Mouse (Mus musculus): ENCODE measurements at regions not wholly inside any gene's neighbourhood (a gene's known extent, or its start where the extent isn't known, plus 50 kb on each side); places are given as distances from the start of the nearest gene placed in this dataset.

DNA sequence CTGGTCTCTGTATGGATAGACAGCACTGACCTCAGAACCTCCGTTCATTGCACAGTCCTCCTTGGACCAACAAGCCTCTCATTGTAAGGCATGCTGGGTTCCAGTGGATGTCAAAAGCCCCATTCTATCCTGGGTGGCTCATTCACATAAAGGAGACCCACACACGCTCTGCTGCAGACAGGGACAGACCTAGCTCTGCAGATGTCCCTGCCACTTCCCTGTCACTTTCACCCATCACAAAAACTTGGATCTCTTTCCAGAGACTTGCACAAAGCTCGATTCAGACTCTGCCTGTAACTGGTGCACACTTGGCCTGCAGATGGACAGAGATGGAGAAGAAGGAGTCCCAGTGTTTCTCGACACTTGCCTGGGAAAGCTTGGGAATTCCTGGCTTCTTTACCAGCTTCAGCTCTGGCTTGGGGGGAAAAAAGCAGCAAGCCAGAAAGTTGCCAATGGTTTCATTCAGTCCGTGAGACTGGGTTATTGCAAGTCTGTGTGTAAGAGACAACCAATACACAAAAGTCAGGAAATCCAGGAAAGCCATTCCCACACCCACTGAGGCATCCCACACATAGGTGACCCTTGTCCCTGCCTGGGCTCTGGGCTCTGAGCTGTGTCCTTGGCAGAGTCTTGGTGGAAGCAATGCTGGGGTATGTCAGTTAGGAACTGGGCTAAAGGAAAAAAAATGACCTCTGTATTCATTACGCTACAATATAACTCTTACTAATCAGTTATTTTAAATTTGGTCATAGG, 136.1 kb upstream of the Car8 start:
- no peak overlapping the region for H3K4me3 ChIP-seq (ENCODE audit: insufficient read depth, low read length)
- TF ChIP-seq POLR2A (IDR thresholded peaks at IDR 0.05; ENCODE audit: borderline replicate concordance, low read depth, low read length), result no peak
- H3K4me1 ChIP-seq (ENCODE audit: control insufficient read depth, insufficient read depth, low read length), result no peaks in the 10 kb centered on the region
- H3K27ac ChIP-seq (ENCODE audit: insufficient read depth, low read depth, low read length), result no peak overlapping the region

DNA sequence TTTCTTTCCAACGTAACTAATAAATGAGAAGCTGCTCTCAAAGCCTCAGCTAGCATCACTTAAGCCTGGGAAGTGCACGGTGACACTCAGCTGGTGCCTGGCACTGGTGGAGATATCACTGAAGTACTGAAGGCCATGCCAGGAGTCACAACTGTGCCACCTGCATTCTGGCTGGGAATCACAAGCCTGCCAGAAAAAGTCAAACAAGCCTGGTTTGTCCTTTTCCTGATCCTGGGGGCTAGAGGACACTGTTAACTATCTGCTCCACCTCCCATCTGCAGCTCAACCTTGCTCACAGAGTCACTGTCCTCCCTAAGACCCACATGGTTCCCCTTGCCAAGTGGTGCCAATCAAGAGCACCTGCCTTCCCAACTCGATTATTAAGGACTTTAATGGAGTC, 135.2 kb upstream of the Car8 start:
- Histone ChIP-seq H3K27ac (ENCODE audit: insufficient read depth, low read depth, low read length) (no peak overlapping the region), H3K4me3 (ENCODE audit: insufficient read depth, low read length) (no peak overlapping the region), H3K4me1 (ENCODE audit: control insufficient read depth, insufficient read depth, low read length) (no peaks in the 10 kb centered on the region)
- TF ChIP-seq CTCF (IDR thresholded peaks at IDR 0.05; ENCODE audit: low read depth, low read length) (no peak), POLR2A (IDR thresholded peaks at IDR 0.05; ENCODE audit: borderline replicate concordance, low read depth, low read length) (no peak)

DNA sequence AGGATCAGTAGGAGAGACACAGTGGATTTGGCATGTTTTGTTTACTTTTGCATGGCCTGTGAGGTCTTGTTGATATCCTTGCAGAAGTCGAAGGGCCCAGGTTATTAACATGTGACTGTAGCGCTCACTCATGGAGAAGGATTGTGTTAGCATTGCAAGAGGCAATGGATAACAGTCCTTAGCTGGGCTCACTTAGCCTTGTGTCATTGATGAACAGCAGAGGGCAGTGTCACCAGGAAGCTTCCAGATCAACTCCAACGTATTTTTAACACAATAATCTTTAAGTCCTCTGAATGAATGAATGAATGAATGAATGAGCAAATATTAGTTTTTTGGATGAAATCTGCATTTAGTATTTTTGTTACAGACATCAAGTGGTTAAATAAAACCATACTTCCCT, 133.2 kb upstream of the Car8 start:
- no peak overlapping the region for H3K27ac ChIP-seq (ENCODE audit: insufficient read depth, low read depth, low read length)
- no peak overlapping the region for H3K4me3 ChIP-seq (ENCODE audit: insufficient read depth, low read length)
- TF ChIP-seq CTCF (IDR thresholded peaks at IDR 0.05; ENCODE audit: low read depth, low read length) (no peak), POLR2A (IDR thresholded peaks at IDR 0.05; ENCODE audit: borderline replicate concordance, low read depth, low read length) (no peak)
- no peaks in the 10 kb centered on the region for H3K4me1 ChIP-seq (ENCODE audit: control insufficient read depth, insufficient read depth, low read length)

DNA sequence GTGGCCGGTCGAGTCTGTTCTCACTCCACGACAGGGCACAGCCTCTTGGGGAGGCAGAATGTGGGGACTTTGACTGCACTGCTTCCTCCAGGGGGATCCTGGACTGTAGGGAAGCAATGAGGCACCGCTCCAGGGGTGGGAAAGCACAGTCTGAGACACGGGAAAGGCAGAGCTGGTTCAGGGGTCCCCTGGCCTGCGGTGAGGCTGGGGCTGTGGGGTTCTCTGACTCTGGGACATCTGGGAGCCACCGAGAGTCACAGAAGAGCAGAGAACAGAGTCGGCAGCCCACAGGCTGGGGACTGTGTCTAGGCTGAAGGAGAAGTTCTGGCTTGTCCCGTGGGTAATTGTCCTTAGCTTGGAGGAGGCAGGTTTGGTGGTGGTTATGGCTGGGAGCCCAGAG, 131.9 kb upstream of the Car8 start:
- Histone ChIP-seq H3K4me3 (ENCODE audit: insufficient read depth, low read length) (no peak overlapping the region), H3K27ac (ENCODE audit: insufficient read depth, low read depth, low read length) (no peak overlapping the region), H3K4me1 (ENCODE audit: control insufficient read depth, insufficient read depth, low read length) (no peaks in the 10 kb centered on the region)
- TF ChIP-seq CTCF (IDR thresholded peaks at IDR 0.05; ENCODE audit: low read depth, low read length) (no peak), POLR2A (IDR thresholded peaks at IDR 0.05; ENCODE audit: borderline replicate concordance, low read depth, low read length) (no peak)

DNA sequence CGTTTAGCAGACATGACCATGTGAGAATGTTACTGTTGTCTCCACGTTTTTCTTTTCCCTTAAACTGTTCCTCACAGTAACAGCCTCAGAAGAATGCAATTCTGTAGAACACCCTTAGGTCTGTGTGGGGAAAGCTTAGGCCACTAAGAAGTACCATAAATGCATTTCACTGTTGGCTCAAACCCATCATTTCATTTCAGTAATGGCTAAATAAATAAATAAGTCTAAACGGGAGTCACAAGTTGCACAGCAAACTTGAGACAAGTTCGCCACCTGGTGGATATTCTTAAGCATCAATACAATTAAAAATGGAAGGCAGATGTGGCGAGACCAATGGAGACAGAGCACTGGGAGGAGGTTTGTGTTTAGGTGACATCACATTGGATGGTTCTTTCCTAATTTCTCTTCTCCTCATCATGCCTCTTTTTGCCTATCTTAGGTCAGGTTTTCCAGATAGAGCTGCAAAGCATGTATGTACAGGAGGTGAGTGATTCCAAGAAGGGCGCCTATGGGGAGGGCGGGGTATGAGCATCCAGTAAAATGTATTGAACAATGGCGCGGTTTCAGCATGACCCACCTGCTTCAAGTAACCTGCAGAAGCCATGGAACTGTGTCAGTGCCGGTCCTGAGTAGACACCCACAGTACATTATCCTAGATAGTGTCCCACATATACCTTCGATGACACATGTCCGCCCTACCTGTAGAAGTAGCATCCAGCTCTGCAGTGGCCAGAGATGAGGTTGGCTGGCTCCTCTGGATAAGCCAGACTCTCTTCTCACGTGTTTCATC, 128.8 kb upstream of the Car8 start:
- Histone ChIP-seq H3K4me1 (ENCODE audit: control insufficient read depth, insufficient read depth, low read length) (no peaks in the 10 kb centered on the region), H3K4me3 (ENCODE audit: insufficient read depth, low read length) (no peak overlapping the region), H3K27ac (ENCODE audit: insufficient read depth, low read depth, low read length) (no peak overlapping the region)
- TF ChIP-seq CTCF (IDR thresholded peaks at IDR 0.05; ENCODE audit: low read depth, low read length), result no peak
- TF ChIP-seq POLR2A (IDR thresholded peaks at IDR 0.05; ENCODE audit: borderline replicate concordance, low read depth, low read length), result no peak

DNA sequence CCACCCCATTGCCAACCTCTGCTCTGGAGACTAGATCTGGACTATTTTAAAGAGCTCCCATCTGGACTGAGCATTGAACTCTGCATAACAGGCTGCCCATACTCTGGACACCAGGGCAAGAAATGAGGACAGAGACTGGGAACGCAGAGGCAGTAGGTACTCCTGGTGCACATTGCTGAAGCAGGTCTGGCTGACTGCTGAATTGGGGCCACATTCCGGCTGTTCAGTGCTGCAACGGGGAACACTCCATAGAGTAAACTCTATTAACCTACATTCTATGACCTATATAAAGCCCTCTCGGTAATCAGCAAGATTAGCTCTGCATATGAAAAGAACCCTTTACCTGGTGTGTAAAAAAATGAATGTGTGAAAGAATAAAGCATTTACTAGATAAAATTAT, 128.1 kb upstream of the Car8 start:
- H3K4me3 ChIP-seq (ENCODE audit: insufficient read depth, low read length), result no peak overlapping the region
- no peak overlapping the region for H3K27ac ChIP-seq (ENCODE audit: insufficient read depth, low read depth, low read length)
- no peaks in the 10 kb centered on the region for H3K4me1 ChIP-seq (ENCODE audit: control insufficient read depth, insufficient read depth, low read length)
- TF ChIP-seq POLR2A (IDR thresholded peaks at IDR 0.05; ENCODE audit: borderline replicate concordance, low read depth, low read length) (no peak), CTCF (IDR thresholded peaks at IDR 0.05; ENCODE audit: low read depth, low read length) (no peak)

DNA sequence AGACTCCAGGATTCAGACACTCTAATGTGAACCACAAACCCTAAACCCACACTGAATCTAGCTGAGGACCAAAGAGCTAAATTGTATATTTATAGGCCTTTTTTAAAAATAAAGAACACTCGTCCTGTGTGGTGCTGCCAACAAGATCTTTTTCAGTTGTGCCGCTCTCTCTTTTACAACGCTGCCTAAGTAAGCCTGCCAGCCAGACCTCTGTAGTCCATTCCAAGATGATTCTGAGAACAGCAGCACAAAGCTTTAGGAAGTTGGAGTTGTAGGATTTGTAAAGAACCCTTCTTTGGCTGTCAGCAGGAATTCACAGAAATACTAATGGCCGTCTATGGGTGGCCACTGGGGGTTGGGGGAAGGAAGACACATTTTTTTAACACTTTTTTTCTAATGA, 123.6 kb upstream of the Car8 start:
- Histone ChIP-seq H3K4me1 (ENCODE audit: control insufficient read depth, insufficient read depth, low read length) (no peaks in the 10 kb centered on the region), H3K27ac (ENCODE audit: insufficient read depth, low read depth, low read length) (no peak overlapping the region), H3K4me3 (ENCODE audit: insufficient read depth, low read length) (no peak overlapping the region)
- TF ChIP-seq CTCF (IDR thresholded peaks at IDR 0.05; ENCODE audit: low read depth, low read length) (no peak), POLR2A (IDR thresholded peaks at IDR 0.05; ENCODE audit: borderline replicate concordance, low read depth, low read length) (no peak)

DNA sequence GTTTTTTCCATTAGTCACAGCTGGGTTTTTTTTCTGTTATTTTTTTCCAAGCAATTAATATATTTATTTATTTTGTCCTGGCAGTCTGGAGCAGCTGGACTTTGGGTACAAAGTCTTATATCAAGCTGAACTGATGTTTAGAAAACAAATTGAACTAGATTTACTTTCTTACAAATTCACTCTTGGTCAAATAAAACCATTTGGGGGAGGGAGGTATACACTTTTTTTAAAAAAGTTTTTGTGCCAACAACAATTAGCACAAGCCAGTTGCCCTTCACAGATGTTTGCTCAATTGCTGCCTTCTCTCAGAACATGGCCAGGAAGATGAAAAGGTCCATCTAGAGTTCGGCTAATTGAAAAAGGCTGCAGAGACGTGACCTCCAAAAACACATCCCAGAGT, 123.1 kb upstream of the Car8 start:
- Histone ChIP-seq H3K4me3 (ENCODE audit: insufficient read depth, low read length) (no peak overlapping the region), H3K4me1 (ENCODE audit: control insufficient read depth, insufficient read depth, low read length) (no peaks in the 10 kb centered on the region), H3K27ac (ENCODE audit: insufficient read depth, low read depth, low read length) (no peak overlapping the region)
- TF ChIP-seq CTCF (IDR thresholded peaks at IDR 0.05; ENCODE audit: low read depth, low read length) (no peak), POLR2A (IDR thresholded peaks at IDR 0.05; ENCODE audit: borderline replicate concordance, low read depth, low read length) (no peak)

DNA sequence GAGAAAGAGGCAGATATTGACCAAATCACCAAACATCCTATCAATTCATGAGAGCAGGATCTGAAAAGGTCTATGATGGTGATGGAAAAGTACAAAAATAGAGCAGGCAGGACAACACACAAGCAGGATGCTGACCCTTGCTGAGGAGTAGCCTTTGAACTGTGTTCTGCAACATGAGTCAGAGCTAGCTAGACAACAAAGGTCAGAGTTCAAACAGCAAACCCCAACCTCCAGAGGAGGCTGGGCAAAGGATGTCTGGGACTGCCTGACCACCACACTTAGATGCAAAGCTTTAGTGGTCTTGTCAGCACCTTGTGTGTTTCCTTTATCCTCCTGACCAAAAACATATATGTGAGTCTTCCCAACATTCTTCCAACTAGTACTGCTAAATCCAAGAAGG, 122.5 kb upstream of the Car8 start:
- Histone ChIP-seq H3K27ac (ENCODE audit: insufficient read depth, low read depth, low read length) (no peak overlapping the region), H3K4me3 (ENCODE audit: insufficient read depth, low read length) (no peak overlapping the region), H3K4me1 (ENCODE audit: control insufficient read depth, insufficient read depth, low read length) (no peaks in the 10 kb centered on the region)
- TF ChIP-seq CTCF (IDR thresholded peaks at IDR 0.05; ENCODE audit: low read depth, low read length) (no peak), POLR2A (IDR thresholded peaks at IDR 0.05; ENCODE audit: borderline replicate concordance, low read depth, low read length) (no peak)

DNA sequence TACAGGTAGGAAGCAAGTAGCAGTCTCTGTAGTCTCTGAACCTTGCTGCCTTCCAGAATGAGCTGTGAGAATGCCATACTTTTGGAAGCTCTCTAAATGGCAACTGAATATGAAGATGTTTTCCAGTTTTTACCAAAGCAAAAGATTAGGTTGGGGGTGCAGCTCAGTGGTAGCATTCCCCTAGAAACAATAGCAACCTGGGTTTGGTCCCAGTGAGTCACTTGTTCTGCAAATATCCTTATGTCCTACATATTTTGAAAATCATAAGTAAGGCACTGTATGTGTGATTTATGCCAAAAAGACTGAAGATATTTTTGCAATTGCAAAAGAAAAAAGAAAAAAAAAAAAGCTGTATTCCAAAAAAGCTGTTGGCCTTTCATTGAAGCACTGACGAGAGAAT, 118.6 kb upstream of the Car8 start:
- Histone ChIP-seq H3K27ac (ENCODE audit: insufficient read depth, low read depth, low read length) (no peak overlapping the region), H3K4me3 (ENCODE audit: insufficient read depth, low read length) (no peak overlapping the region), H3K4me1 (ENCODE audit: control insufficient read depth, insufficient read depth, low read length) (no peaks in the 10 kb centered on the region)
- TF ChIP-seq CTCF (IDR thresholded peaks at IDR 0.05; ENCODE audit: low read depth, low read length) (no peak), POLR2A (IDR thresholded peaks at IDR 0.05; ENCODE audit: borderline replicate concordance, low read depth, low read length) (no peak)

Measured in bone marrow macrophage, adult 2 months (primary cell).